Mouse (Mus musculus) small intestine, adult 2 months (tissue): ENCODE results near the gene Calhm6.

Experiments used
- CTCF ChIP-seq: fragments of 200-500 bp; IDR thresholded peaks from 2 replicates; pipeline ENCODE4 v1.5.1; 2012; ENCODE audit warnings: low read depth, mild to moderate bottlenecking, control low read depth, inconsistent platforms, low read length, moderate library complexity, mixed read lengths; ENCODE audit not compliant: insufficient replicate concordance, insufficient read length; ENCODE audit errors: extremely low read depth
- POLR2A ChIP-seq: fragments of 200-500 bp; IDR thresholded peaks from 2 replicates; pipeline ENCODE4 v1.6.1; 2012; ENCODE audit warnings: low read depth, mild to moderate bottlenecking, control low read depth, inconsistent platforms, low read length, moderate library complexity

- TF ChIP-seq POLR2A (no peak), CTCF (no peak)
Measured at GRCm38 (mm10) chr10:34136432-34136831, 8.6 kb upstream of the Calhm6 start.
